Mouse (Mus musculus) forebrain, embryonic 11.5 days (tissue): Measurements from ENCODE around the gene Usp47. TPM values are rescaled to one million over a fixed set of nuclear protein-coding genes. Genes with fewer than 3 reads are reported as not detected.

Experiments used
- ATAC-seq: fragments of 200-750 bp; cut with Nextera tagmentation; replicated peaks from 2 replicates; pipeline ENCODE4 v1.8.0; 2017; ENCODE audit warnings: moderate TSS enrichment; ENCODE audit not compliant: low FRiP score
- DNase-seq: peaks from one replicate; pipeline ENCODE4 v3.0.0-alpha.2; 2017; ENCODE audit warnings: low spot score
- H3K27ac ChIP-seq: fragments of 300-500 bp; sonication (generic); 2 replicates; pipeline ENCODE4 v1.5.1; 2014; ENCODE audit warnings: low read depth, low read length
- H3K27me3 ChIP-seq: fragments of 300-500 bp; sonication (generic); 2 replicates; pipeline ENCODE4 v1.6.1; 2014; ENCODE audit warnings: mild to moderate bottlenecking, low read length, mixed read lengths; ENCODE audit not compliant: control insufficient read depth, insufficient read depth
- H3K36me3 ChIP-seq: fragments of 300-500 bp; sonication (generic); 2 replicates; pipeline ENCODE4 v1.6.1; 2014; ENCODE audit warnings: mild to moderate bottlenecking, low read length, moderate library complexity, mixed read lengths; ENCODE audit not compliant: control insufficient read depth, insufficient read depth
- H3K4me1 ChIP-seq: fragments of 300-500 bp; sonication (generic); replicated peaks from 2 replicates; pipeline ENCODE4 v1.6.1; 2014; ENCODE audit warnings: low read length, mixed read lengths; ENCODE audit not compliant: control insufficient read depth, insufficient read depth
- H3K4me2 ChIP-seq: fragments of 300-500 bp; sonication (generic); 2 replicates; pipeline ENCODE4 v1.6.1; 2014; ENCODE audit warnings: low read depth, mild to moderate bottlenecking, low read length, moderate library complexity, mixed read lengths; ENCODE audit not compliant: severe bottlenecking
- H3K4me3 ChIP-seq: fragments of 300-500 bp; sonication (generic); 2 replicates; pipeline ENCODE4 v1.5.1; 2014; ENCODE audit warnings: low read depth, low read length
- H3K9ac ChIP-seq: fragments of 300-500 bp; sonication (generic); 2 replicates; pipeline ENCODE4 v1.6.1; 2014; ENCODE audit warnings: low read length
- H3K9me3 ChIP-seq: fragments of 300-500 bp; sonication (generic); 2 replicates; pipeline ENCODE4 v1.6.1; 2016; ENCODE audit warnings: low read length, mixed read lengths; ENCODE audit not compliant: control insufficient read depth
- WGBS: fragments of 180-500 bp; shearing (Covaris S2); extraction: QIAGEN DNeasy Blood & Tissue Kit; methylation state at CpG from one replicate; pipeline ENCODE4 v1.1.7; 2014; 5-methylcytosine and 5-hydroxymethylcytosine counted together
- polyA plus RNA-seq: library from polyadenylated mRNA; unstranded; fragments of >200 nt; fragmentation: Nextera tagmentation; extraction: Ambion mirVana; gene quantifications from 2 replicates; pipeline ENCODE4 v1.2.1, GENCODE M21; 2014

Gene Usp47
- polyA plus RNA-seq, 1 experiment from 2014 or later: 114 TPM

GRCm38 (mm10) chr7:112130660-112131059 lies 107.4 kb downstream of the Usp47 start:
- H3K4me3 ChIP-seq: no peak overlapping the region
- DNase-seq (no peak), ATAC-seq (no peak)
- H3K36me3 ChIP-seq: no peaks in the 10 kb centered on the region
- H3K27me3 ChIP-seq: no peaks in the 10 kb centered on the region
- no peak overlapping the region for H3K9ac ChIP-seq
- H3K9me3 ChIP-seq: no peaks in the 10 kb centered on the region
- no peak overlapping the region for H3K4me2 ChIP-seq
- H3K4me1 ChIP-seq: no peaks in the 10 kb centered on the region
- WGBS: 96% methylated on average over 3 of the region's 3 CpGs
- H3K27ac ChIP-seq: no peak overlapping the region

- no peak for ATAC-seq
- WGBS: 37% methylated on average over 6 of the region's 6 CpGs
Observed at GRCm38 (mm10) chr7:112132005-112132404, 108.7 kb downstream of the Usp47 start.

GRCm38 (mm10) chr7:112133277-112133676 lies 110.0 kb downstream of the Usp47 start:
- 92% methylated on average over 5 of the region's 5 CpGs for WGBS

More at GRCm38 (mm10) chr7:112132005-112132404, 108.7 kb downstream of the Usp47 start:
- H3K27ac ChIP-seq: no peak overlapping the region
- no peaks in the 10 kb centered on the region for H3K9me3 ChIP-seq
- no peak overlapping the region for H3K4me2 ChIP-seq
- no peaks in the 10 kb centered on the region for H3K36me3 ChIP-seq
- H3K4me1 ChIP-seq: no peaks in the 10 kb centered on the region
- no peak overlapping the region for H3K9ac ChIP-seq
- H3K27me3 ChIP-seq: no peaks in the 10 kb centered on the region
- no peak overlapping the region for H3K4me3 ChIP-seq
- DNase-seq: no peak

GRCm38 (mm10) chr7:112135161-112135560 lies 111.9 kb downstream of the Usp47 start:
- Histone ChIP-seq H3K27me3 (no peaks in the 10 kb centered on the region), H3K9ac (no peak overlapping the region), H3K27ac (no peak overlapping the region), H3K36me3 (no peaks in the 10 kb centered on the region), H3K9me3 (no peaks in the 10 kb centered on the region), H3K4me1 (no peaks in the 10 kb centered on the region), H3K4me2 (no peak overlapping the region), H3K4me3 (no peak overlapping the region)
- no peak for ATAC-seq
- 88% methylated on average over 4 of the region's 4 CpGs for WGBS
- DNase-seq: no peak

More at GRCm38 (mm10) chr7:112133277-112133676, 110.0 kb downstream of the Usp47 start:
- Histone ChIP-seq H3K9me3 (no peaks in the 10 kb centered on the region), H3K4me2 (no peak overlapping the region), H3K27ac (no peak overlapping the region), H3K4me3 (no peak overlapping the region), H3K36me3 (no peaks in the 10 kb centered on the region), H3K27me3 (no peaks in the 10 kb centered on the region), H3K9ac (no peak overlapping the region), H3K4me1 (no peaks in the 10 kb centered on the region)
- DNase-seq (no peak), ATAC-seq (no peak)

- Histone ChIP-seq H3K27me3 (no peaks in the 10 kb centered on the region), H3K4me1 (no peaks in the 10 kb centered on the region), H3K36me3 (no peaks in the 10 kb centered on the region), H3K4me3 (no peak overlapping the region), H3K27ac (no peak overlapping the region), H3K9ac (no peak overlapping the region), H3K9me3 (no peaks in the 10 kb centered on the region), H3K4me2 (no peak overlapping the region)
- DNase-seq (no peak), ATAC-seq (no peak)
- WGBS: 85% methylated on average over 5 of the region's 5 CpGs
Observed at GRCm38 (mm10) chr7:112136537-112136936, 113.2 kb downstream of the Usp47 start.

GRCm38 (mm10) chr7:112138168-112138508 lies 114.8 kb downstream of the Usp47 start:
- 84% methylated on average over 7 of the region's 7 CpGs for WGBS

GRCm38 (mm10) chr7:112138509-112139405 lies 115.5 kb downstream of the Usp47 start:
- Histone ChIP-seq H3K9ac (no peak overlapping the region), H3K36me3 (no peaks in the 10 kb centered on the region), H3K4me1 (peaks cover 5% of the 10 kb centered on the region; the same call in 1 of the 2 replicates), H3K9me3 (no peaks in the 10 kb centered on the region), H3K4me2 (no peak overlapping the region), H3K27ac (no peak overlapping the region), H3K4me3 (no peak overlapping the region), H3K27me3 (no peaks in the 10 kb centered on the region)
- DNase-seq (no peak), ATAC-seq (no peak)
- WGBS: 81% methylated on average over 11 of the region's 11 CpGs

More at GRCm38 (mm10) chr7:112138168-112138508, 114.8 kb downstream of the Usp47 start:
- Histone ChIP-seq H3K27ac (no peak overlapping the region), H3K36me3 (no peaks in the 10 kb centered on the region), H3K9me3 (no peaks in the 10 kb centered on the region), H3K4me1 (peaks cover 2% of the 10 kb centered on the region; the same call in 1 of the 2 replicates), H3K9ac (no peak overlapping the region), H3K27me3 (no peaks in the 10 kb centered on the region), H3K4me3 (no peak overlapping the region), H3K4me2 (no peak overlapping the region)
- DNase-seq: no peak
- ATAC-seq: no peak

GRCm38 (mm10) chr7:112140725-112141124 lies 117.4 kb downstream of the Usp47 start:
- ATAC-seq (no peak), DNase-seq (no peak)
- H3K4me2 ChIP-seq: no peak overlapping the region
- no peak overlapping the region for H3K4me3 ChIP-seq
- no peaks in the 10 kb centered on the region for H3K27me3 ChIP-seq
- H3K9me3 ChIP-seq: no peaks in the 10 kb centered on the region
- no peak overlapping the region for H3K9ac ChIP-seq
- peaks cover 10% of the 10 kb centered on the region; the same call in 1 of the 2 replicates for H3K4me1 ChIP-seq
- WGBS: 91% methylated on average over 2 of the region's 2 CpGs
- H3K36me3 ChIP-seq: no peaks in the 10 kb centered on the region
- no peak overlapping the region for H3K27ac ChIP-seq
